Mouse (Mus musculus) embryonic facial prominence, embryonic 10.5 days (tissue): ENCODE data around the gene Awat2. TPM values are rescaled to one million over a fixed set of nuclear protein-coding genes. Genes with fewer than 3 reads are reported as not detected.
"Not testable (repeated sequence)": the region's sequence is repeated elsewhere in the genome, so short reads cannot be mapped to it uniquely, and the experiment has no call there.

Source experiments
- DNase-seq: peaks from one replicate; pipeline ENCODE4 v3.0.0-alpha.2; 2017; ENCODE audit warnings: low spot score
- H3K27ac ChIP-seq: fragments of 300-500 bp; sonication (generic); replicated peaks from 2 replicates; pipeline ENCODE4 v1.5.1; 2016; ENCODE audit warnings: mild to moderate bottlenecking
- H3K27me3 ChIP-seq: fragments of 300-500 bp; sonication (generic); replicated peaks from 2 replicates; pipeline ENCODE4 v1.6.1; 2016; ENCODE audit warnings: low read depth, mild to moderate bottlenecking; ENCODE audit not compliant: poor library complexity, severe bottlenecking
- H3K36me3 ChIP-seq: fragments of 300-500 bp; sonication (generic); replicated peaks from 2 replicates; pipeline ENCODE4 v1.6.1; 2016; ENCODE audit warnings: mild to moderate bottlenecking, moderate library complexity
- H3K4me1 ChIP-seq: fragments of 300-500 bp; sonication (generic); 2 replicates; pipeline ENCODE4 v1.6.1; 2016
- H3K4me3 ChIP-seq: fragments of 300-500 bp; sonication (generic); 2 replicates; pipeline ENCODE4 v1.5.1; 2016; ENCODE audit warnings: mild to moderate bottlenecking, moderate library complexity
- H3K9me3 ChIP-seq: fragments of 300-500 bp; sonication (generic); 2 replicates; pipeline ENCODE4 v1.6.1; 2016; ENCODE audit warnings: mild to moderate bottlenecking
- WGBS: fragments of 180-500 bp; shearing (Covaris S2); methylation state at CpG from one replicate; pipeline ENCODE4 v1.1.7; 2016; 5-methylcytosine and 5-hydroxymethylcytosine counted together
- polyA plus RNA-seq: library from polyadenylated mRNA; unstranded; fragments of >200 nt; fragmentation: Nextera tagmentation; extraction: Ambion mirVana; gene quantifications from 2 replicates; pipeline ENCODE4 v1.2.1, GENCODE M21; 2016

The Awat2 gene
- 0.70 and 0.71 TPM in 2 replicates for polyA plus RNA-seq

DNA sequence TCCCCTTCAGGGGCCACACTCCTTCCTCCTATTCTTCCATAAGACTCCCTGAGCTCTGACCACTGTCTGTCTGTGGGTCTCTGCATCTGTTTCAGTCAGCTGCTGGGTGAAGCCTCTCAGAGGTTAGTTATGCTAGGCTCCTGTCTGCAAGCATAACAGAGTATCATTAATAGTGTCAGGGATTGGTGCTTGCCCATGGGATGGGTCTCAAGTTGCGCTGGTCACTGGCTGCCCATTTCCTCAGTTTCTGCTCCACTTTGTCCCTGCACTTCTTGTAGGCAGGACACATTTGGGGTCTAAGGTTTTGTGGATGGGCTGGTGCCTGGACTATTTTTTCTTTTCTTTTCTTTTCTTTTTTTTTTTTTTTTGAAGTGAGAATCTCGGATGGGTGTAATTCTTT is at the start of gene Awat2:
Gene Awat2 (minus strand): TSS at position 101 of the 400 bp plus-strand sequence.
- H3K27ac ChIP-seq, H3K4me3 ChIP-seq, H3K9me3 ChIP-seq, H3K36me3 ChIP-seq, H3K4me1 ChIP-seq, DNase-seq: not testable (repeated sequence)
- H3K27me3 ChIP-seq: peaks cover 55% of the 10 kb centered on the region
- 81% methylated on average over 2 of the region's 2 CpGs for WGBS

DNA sequence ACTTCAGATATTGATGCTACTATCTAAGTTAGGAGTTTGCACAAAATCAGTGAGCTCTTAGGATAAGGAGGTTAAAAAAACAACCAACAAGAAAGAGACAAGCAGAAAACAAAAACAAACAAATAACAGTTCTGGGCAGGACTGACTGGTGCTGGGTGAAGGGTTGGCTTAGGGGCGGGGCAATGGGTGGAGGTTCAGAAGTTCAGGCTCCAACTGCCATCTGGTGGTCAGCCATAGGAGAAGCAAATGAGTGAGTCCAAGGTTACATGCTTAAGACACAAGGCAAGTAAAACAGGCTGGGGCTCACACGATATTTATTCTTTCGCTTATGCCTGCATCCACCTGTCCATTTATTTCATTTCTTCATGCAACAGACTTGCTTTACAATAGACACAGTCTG is 37.8 kb upstream of the Awat2 start:
- H3K9me3 ChIP-seq: no peaks in the 10 kb centered on the region
- WGBS: 33% methylated on average over 3 of the region's 3 CpGs
- peaks cover 77% of the 10 kb centered on the region for H3K27me3 ChIP-seq
- no peaks in the 10 kb centered on the region for H3K4me1 ChIP-seq
- H3K36me3 ChIP-seq: no peaks in the 10 kb centered on the region
- peak; percentile 63 for DNase-seq
- no peak overlapping the region for H3K4me3 ChIP-seq
- no peak overlapping the region for H3K27ac ChIP-seq

GRCm38 (mm10) chrX:100475569-100476223 is 33.2 kb upstream of the Awat2 start:
- 71% methylated on average over 4 of the region's 4 CpGs for WGBS
- DNase-seq: no peak
- H3K27ac ChIP-seq: no peak overlapping the region
- H3K27me3 ChIP-seq: peaks cover 90% of the 10 kb centered on the region
- H3K4me3 ChIP-seq: no peak overlapping the region
- H3K4me1 ChIP-seq: no peaks in the 10 kb centered on the region
- no peaks in the 10 kb centered on the region for H3K36me3 ChIP-seq
- H3K9me3 ChIP-seq: no peaks in the 10 kb centered on the region

GRCm38 (mm10) chrX:100471491-100471890 is 29.0 kb upstream of the Awat2 start:
- Histone ChIP-seq H3K27ac (no peak overlapping the region), H3K4me1 (no peaks in the 10 kb centered on the region), H3K4me3 (no peak overlapping the region), H3K36me3 (no peaks in the 10 kb centered on the region), H3K9me3 (no peaks in the 10 kb centered on the region), H3K27me3 (peaks cover 95% of the 10 kb centered on the region)
- no peak for DNase-seq
- WGBS: 87% methylated on average over 3 of the region's 3 CpGs

- DNase-seq: no peak
- WGBS: 89% methylated on average over 3 of the region's 3 CpGs
- Histone ChIP-seq H3K9me3 (no peaks in the 10 kb centered on the region), H3K27ac (no peak overlapping the region), H3K27me3 (peaks cover 93% of the 10 kb centered on the region), H3K4me3 (no peak overlapping the region), H3K36me3 (no peaks in the 10 kb centered on the region), H3K4me1 (no peaks in the 10 kb centered on the region)
Measured at GRCm38 (mm10) chrX:100470126-100470525, 27.6 kb upstream of the Awat2 start.

GRCm38 (mm10) chrX:100468047-100468446 is 25.5 kb upstream of the Awat2 start:
- WGBS: 64% methylated on average over 4 of the region's 4 CpGs

DNA sequence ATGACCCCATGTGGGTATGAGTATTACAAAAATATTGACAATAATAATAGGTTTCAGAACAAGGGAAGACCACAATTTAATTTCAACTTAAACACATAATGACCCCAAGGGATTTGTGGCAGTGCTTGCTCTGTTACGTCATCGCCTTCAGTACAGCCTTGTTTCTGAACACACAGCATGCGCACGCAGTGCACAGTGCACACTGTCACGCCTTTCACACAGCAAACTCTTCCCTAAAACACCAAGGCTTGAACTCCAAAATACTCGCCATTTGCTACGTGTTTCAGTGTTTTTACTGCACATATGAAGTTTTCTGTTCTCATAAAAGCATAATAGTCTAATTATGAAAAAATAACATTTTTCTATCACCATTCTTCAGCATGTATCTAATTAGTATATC is 1.0 kb upstream of the Awat2 start:
- H3K27me3 ChIP-seq: peaks cover 58% of the 10 kb centered on the region
- H3K36me3 ChIP-seq: no peaks in the 10 kb centered on the region
- 85% methylated on average over 7 of the region's 7 CpGs for WGBS

More at GRCm38 (mm10) chrX:100468047-100468446, 25.5 kb upstream of the Awat2 start:
- Histone ChIP-seq H3K27ac (no peak overlapping the region), H3K9me3 (no peaks in the 10 kb centered on the region), H3K27me3 (peaks cover 96% of the 10 kb centered on the region), H3K4me1 (no peaks in the 10 kb centered on the region), H3K36me3 (no peaks in the 10 kb centered on the region), H3K4me3 (no peak overlapping the region)
- DNase-seq: no peak

DNA sequence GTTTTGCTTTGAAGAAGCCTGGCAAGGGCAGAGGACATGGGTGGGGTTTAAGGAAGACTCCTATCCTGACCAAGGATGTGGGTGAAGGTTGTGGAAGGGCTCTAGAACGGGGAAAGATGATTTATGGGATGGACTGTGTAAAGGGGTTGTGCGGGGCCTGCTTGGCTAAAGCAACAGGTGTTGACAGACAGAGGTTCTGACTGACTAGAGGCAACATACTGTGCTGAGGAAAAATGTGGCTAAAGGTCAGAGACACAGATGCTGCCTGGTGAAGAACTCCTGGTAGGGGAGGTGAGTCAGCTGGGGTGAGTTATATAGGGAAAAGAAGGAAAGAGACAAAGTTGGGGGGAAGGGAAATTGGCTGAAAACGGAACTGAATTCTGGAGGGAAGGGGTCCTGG is 10.2 kb downstream of the Awat2 start:
- WGBS: 71% methylated on average over 3 of the region's 3 CpGs
- Histone ChIP-seq H3K27ac (no peak overlapping the region), H3K36me3 (no peaks in the 10 kb centered on the region), H3K9me3 (no peaks in the 10 kb centered on the region; the same call in 1 of the 2 replicates), H3K4me3 (no peak overlapping the region), H3K4me1 (no peaks in the 10 kb centered on the region), H3K27me3 (peaks cover 74% of the 10 kb centered on the region)
- DNase-seq: no peak

More for the DNA sequence above, 1.0 kb upstream of the Awat2 start:
- H3K4me1 ChIP-seq: no peaks in the 10 kb centered on the region
- H3K27ac ChIP-seq: no peak overlapping the region
- no peak overlapping the region for H3K4me3 ChIP-seq
- DNase-seq: no peak
- H3K9me3 ChIP-seq: no peaks in the 10 kb centered on the region

DNA sequence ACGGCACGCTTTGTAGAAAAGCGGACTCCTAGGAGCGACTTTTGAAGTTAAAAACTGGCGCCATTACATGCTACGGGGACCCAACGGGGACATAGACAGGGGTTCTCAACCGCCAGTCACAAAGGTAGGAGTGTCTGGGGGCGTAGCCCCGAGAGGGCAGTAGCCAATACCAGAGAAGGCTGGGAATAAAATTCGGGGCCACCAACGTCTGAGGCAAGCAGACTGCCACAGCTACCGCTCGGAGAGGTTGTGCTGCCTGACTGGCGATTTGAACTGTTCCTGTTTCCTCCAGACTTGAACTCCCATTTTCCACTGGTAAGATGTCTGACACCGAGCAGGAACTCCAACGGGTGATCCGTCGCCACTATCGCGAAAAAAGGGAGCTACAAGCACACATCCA is 13.8 kb downstream of the Awat2 start, which contains the start of gene Otud6a:
Gene Otud6a (plus strand): TSS at position 321 of the 400 bp plus-strand sequence.
- Histone ChIP-seq H3K27me3 (peaks cover 45% of the 10 kb centered on the region), H3K4me3 (no peak within 1 kb of the TSS), H3K4me1 (no peaks in the 10 kb centered on the region), H3K36me3 (no peaks in the 10 kb centered on the region), H3K27ac (no peak within 1 kb of the TSS), H3K9me3 (no peaks in the 10 kb centered on the region; the same call in 1 of the 2 replicates)
- no peak for DNase-seq
- WGBS: 89% methylated on average over 21 of the region's 21 CpGs

GRCm38 (mm10) chrX:100409245-100409644 is 33.3 kb downstream of the Awat2 start:
- Histone ChIP-seq H3K27me3 (peaks cover 71% of the 10 kb centered on the region), H3K27ac (no peak overlapping the region), H3K36me3 (no peaks in the 10 kb centered on the region), H3K4me1 (no peaks in the 10 kb centered on the region), H3K4me3 (no peak overlapping the region), H3K9me3 (no peaks in the 10 kb centered on the region)
- no peak for DNase-seq
- WGBS: 77% methylated on average over 1 of the region's 1 CpGs

DNA sequence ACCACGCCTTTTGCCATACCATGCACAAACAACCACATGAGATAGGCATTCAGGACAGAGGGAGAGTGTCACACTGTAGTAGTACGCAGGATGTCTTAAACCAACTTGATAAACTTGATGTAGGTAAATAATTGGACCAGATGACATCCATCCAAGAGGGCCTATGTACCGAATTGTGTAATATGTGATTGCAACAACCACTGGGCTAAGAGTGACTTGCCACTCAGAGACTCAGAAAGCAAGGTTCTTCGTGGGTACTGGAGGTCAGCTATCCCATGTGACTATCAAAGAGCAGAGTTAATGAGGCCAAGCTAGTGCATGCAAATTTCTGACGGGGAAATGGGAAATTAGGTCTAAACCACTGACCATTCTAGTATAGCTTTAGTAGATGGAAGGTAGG is 40.9 kb downstream of the Awat2 start:
- Histone ChIP-seq H3K27ac (no peak overlapping the region), H3K4me1 (no peaks in the 10 kb centered on the region), H3K4me3 (no peak overlapping the region), H3K36me3 (no peaks in the 10 kb centered on the region), H3K9me3 (no peaks in the 10 kb centered on the region), H3K27me3 (peaks cover 93% of the 10 kb centered on the region)
- no peak for DNase-seq
- 83% methylated on average over 5 of the region's 5 CpGs for WGBS

GRCm38 (mm10) chrX:100400900-100401299 is 41.6 kb downstream of the Awat2 start:
- Histone ChIP-seq H3K27me3 (peaks cover 94% of the 10 kb centered on the region), H3K9me3 (no peaks in the 10 kb centered on the region), H3K27ac (no peak overlapping the region), H3K36me3 (no peaks in the 10 kb centered on the region), H3K4me3 (no peak overlapping the region), H3K4me1 (no peaks in the 10 kb centered on the region)
- DNase-seq: no peak

GRCm38 (mm10) chrX:100395026-100395425 is 47.5 kb downstream of the Awat2 start:
- H3K27ac ChIP-seq: no peak overlapping the region
- no peak overlapping the region for H3K4me3 ChIP-seq
- DNase-seq: peak; percentile 18
- H3K27me3 ChIP-seq: peaks cover 88% of the 10 kb centered on the region
- WGBS: 81% methylated on average over 8 of the region's 8 CpGs
- no peaks in the 10 kb centered on the region for H3K36me3 ChIP-seq
- no peaks in the 10 kb centered on the region for H3K9me3 ChIP-seq
- H3K4me1 ChIP-seq: no peaks in the 10 kb centered on the region
